Mouse (Mus musculus): ENCODE results near the gene Nans. TPM values are rescaled to one million over a fixed set of nuclear protein-coding genes. Genes with fewer than 3 reads are reported as not detected.

The Nans gene
- total and polyA plus RNA-seq, 2 experiments from 2014 or later = 56.9 to 94.5 TPM

GRCm38 (mm10) chr4:46503881-46504280 lies 14.8 kb downstream of the Nans start:
- Histone ChIP-seq H3K27ac (ENCODE audit: low read depth, low read length) (no peak overlapping the region), H3K36me3 (ENCODE audit: insufficient read depth, low read length) (peaks cover 33% of the 10 kb centered on the region), H3K9ac (replicated peaks; ENCODE audit: low read length, poor library complexity, severe bottlenecking) (no peak overlapping the region), H3K4me3 (ENCODE audit: low read depth, low read length) (no peak overlapping the region), H3K27me3 (ENCODE audit: insufficient read depth, low read length) (no peaks in the 10 kb centered on the region), H3K4me2 (ENCODE audit: low read depth, low read length, poor library complexity, severe bottlenecking) (no peak overlapping the region), H3K9me3 (ENCODE audit: low read length) (no peaks in the 10 kb centered on the region), H3K4me1 (ENCODE audit: insufficient read depth, low read length) (no peaks in the 10 kb centered on the region)
- ATAC-seq (ENCODE audit: low FRiP score) (no peak), DNase-seq (ENCODE audit: low spot score) (no peak)
- no peak for TF ChIP-seq CTCF (IDR thresholded peaks at IDR 0.05)
- 85% methylated on average over 3 of the region's 3 CpGs for WGBS

GRCm38 (mm10) chr4:46505361-46506057 lies 16.5 kb downstream of the Nans start:
- TF ChIP-seq CTCF (IDR thresholded peaks at IDR 0.05) = no peak
- Histone ChIP-seq H3K4me1 (ENCODE audit: insufficient read depth, low read length) (no peaks in the 10 kb centered on the region), H3K27me3 (ENCODE audit: insufficient read depth, low read length) (no peaks in the 10 kb centered on the region), H3K9me3 (ENCODE audit: low read length) (no peaks in the 10 kb centered on the region), H3K4me2 (ENCODE audit: low read depth, low read length, poor library complexity, severe bottlenecking) (no peak overlapping the region), H3K27ac (ENCODE audit: low read depth, low read length) (no peak overlapping the region), H3K4me3 (ENCODE audit: low read depth, low read length) (no peak overlapping the region), H3K9ac (replicated peaks; ENCODE audit: low read length, poor library complexity, severe bottlenecking) (no peak overlapping the region), H3K36me3 (ENCODE audit: insufficient read depth, low read length) (peaks cover 24% of the 10 kb centered on the region)
- ATAC-seq (ENCODE audit: low FRiP score) (no peak), DNase-seq (ENCODE audit: low spot score) (peak; percentile 35)
- 74% methylated on average over 8 of the region's 8 CpGs for WGBS

- Histone ChIP-seq H3K36me3 (ENCODE audit: insufficient read depth, low read length) (peaks cover 13% of the 10 kb centered on the region), H3K27ac (ENCODE audit: low read depth, low read length) (peak overlapping the region; percentile 69), H3K4me1 (ENCODE audit: insufficient read depth, low read length) (no peaks in the 10 kb centered on the region), H3K9me3 (ENCODE audit: low read length) (no peaks in the 10 kb centered on the region), H3K4me3 (ENCODE audit: low read depth, low read length) (peak overlapping the region; percentile 60), H3K4me2 (ENCODE audit: low read depth, low read length, poor library complexity, severe bottlenecking) (peak overlapping the region; percentile 76), H3K9ac (replicated peaks; ENCODE audit: low read length, poor library complexity, severe bottlenecking) (peak overlapping the region; percentile 67), H3K27me3 (ENCODE audit: insufficient read depth, low read length) (no peaks in the 10 kb centered on the region)
- DNase-seq (ENCODE audit: low spot score) (peak; percentile 96), ATAC-seq (ENCODE audit: low FRiP score) (peak; percentile 92)
- no peak for TF ChIP-seq CTCF (IDR thresholded peaks at IDR 0.05)
- WGBS = under 1% methylated on average over 75 of the region's 94 CpGs
Observed at GRCm38 (mm10) chr4:46506801-46507610, 18.0 kb downstream of the Nans start.

DNA sequence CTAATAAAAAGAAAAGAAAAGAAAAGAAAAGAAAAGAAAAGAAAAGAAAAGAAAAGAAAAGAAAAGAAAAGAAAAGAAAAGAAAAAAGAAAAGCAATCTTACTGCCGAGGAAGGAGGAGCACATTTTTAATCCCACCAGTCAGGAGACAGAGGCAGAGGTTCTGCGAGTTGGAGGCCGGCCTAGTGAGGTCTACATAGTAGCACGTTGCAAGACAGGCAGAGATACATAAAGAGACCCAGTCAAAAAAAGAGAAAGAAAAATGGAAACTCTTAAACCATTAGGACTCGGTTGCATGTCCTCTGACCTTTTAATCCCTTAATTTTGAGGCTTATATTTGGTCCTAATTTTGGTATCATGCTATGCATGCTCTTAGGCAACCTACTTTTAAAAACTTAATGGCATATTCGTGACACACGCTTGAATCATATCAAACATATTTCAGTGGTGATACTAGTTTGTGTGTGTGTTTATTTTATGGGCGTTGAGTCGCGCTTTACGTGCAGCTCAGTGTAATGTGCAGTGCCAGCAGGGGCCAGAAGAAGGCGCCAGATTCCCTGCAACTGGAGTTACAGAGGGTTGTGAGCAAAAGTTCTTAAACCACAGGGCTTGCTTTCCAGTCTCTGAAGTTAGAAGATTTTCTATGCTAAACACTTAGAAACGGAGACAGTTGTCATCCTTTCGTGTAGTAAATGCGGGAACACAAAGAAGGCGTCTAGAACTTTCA lies 18.9 kb downstream of the Nans start:
- 11% methylated on average over 16 of the region's 16 CpGs for WGBS
- peak overlapping the region; percentile 76; the same call in 1 of the 2 replicates for H3K4me2 ChIP-seq (ENCODE audit: low read depth, low read length, poor library complexity, severe bottlenecking)
- H3K4me3 ChIP-seq (ENCODE audit: low read depth, low read length) = peak overlapping the region; percentile 60; the same call in 1 of the 2 replicates

DNA sequence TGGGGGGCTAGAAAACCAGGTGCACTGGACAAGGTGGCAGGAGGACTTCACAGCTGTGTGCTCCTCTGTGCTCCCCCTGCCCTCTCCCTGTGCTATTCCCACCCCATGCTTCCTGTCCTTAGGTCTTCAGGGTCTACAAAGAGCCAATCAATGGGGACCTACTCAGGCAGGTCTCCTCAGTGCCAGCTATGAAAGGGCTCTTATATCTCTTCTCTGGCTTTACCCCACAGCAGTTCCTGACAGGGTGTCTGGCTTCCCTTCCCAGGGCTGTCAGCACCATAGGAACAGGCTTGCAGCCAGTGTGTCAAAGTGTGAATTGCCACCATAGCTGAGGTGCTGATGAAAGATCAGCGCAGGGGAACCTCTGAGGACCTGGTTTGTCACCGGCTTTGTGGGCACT lies 31.4 kb downstream of the Nans start:
- Histone ChIP-seq H3K36me3 (ENCODE audit: insufficient read depth, low read length) (no peaks in the 10 kb centered on the region), H3K27me3 (ENCODE audit: insufficient read depth, low read length) (no peaks in the 10 kb centered on the region), H3K4me2 (ENCODE audit: low read depth, low read length, poor library complexity, severe bottlenecking) (no peak overlapping the region), H3K4me1 (ENCODE audit: insufficient read depth, low read length) (no peaks in the 10 kb centered on the region), H3K9ac (replicated peaks; ENCODE audit: low read length, poor library complexity, severe bottlenecking) (no peak overlapping the region), H3K4me3 (ENCODE audit: low read depth, low read length) (no peak overlapping the region), H3K9me3 (ENCODE audit: low read length) (no peaks in the 10 kb centered on the region), H3K27ac (ENCODE audit: low read depth, low read length) (no peak overlapping the region)
- TF ChIP-seq CTCF (IDR thresholded peaks at IDR 0.05) = no peak
- DNase-seq (ENCODE audit: low spot score) (no peak), ATAC-seq (ENCODE audit: low FRiP score) (no peak)
- WGBS = 86% methylated on average over 2 of the region's 2 CpGs

More for the DNA sequence above, 18.9 kb downstream of the Nans start:
- no peaks in the 10 kb centered on the region for H3K27me3 ChIP-seq (ENCODE audit: insufficient read depth, low read length)
- DNase-seq (ENCODE audit: low spot score) (peak; percentile 70), ATAC-seq (ENCODE audit: low FRiP score) (no peak)
- no peak overlapping the region for H3K27ac ChIP-seq (ENCODE audit: low read depth, low read length)
- no peaks in the 10 kb centered on the region for H3K4me1 ChIP-seq (ENCODE audit: insufficient read depth, low read length)
- no peak overlapping the region for H3K9ac ChIP-seq (replicated peaks; ENCODE audit: low read length, poor library complexity, severe bottlenecking)
- H3K36me3 ChIP-seq (ENCODE audit: insufficient read depth, low read length) = 0 out of 2 replicates have a peak, but pooled peaks cover 5% of the 10 kb centered on the region
- H3K9me3 ChIP-seq (ENCODE audit: low read length) = no peaks in the 10 kb centered on the region
- peak; percentile 80 for TF ChIP-seq CTCF (IDR thresholded peaks at IDR 0.05)
